10 mouse cellular contexts compared by ENCODE assay signal in the genomic region with DNA sequence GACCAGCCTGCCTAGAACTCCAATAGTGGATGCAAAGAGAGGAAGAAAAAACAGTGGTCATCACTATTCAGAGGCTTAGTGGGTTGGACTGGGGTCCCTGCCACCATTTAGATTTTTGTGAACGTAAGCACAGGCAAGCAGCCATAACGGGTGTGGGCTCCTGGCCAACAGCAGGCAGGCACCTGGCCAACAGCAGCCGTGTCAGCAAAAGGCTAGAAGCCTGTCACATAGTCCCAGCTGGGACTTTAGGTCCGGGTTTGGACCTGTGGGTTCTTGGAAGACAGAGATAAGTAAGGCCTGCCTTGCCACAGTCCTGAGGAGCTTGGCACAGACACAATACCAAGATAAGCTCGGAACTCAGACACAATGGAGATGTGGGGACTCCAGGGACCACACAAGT.
DNase-seq lines count a peak whose midpoint lies in the region; ATAC-seq lines count a peak whose summit lies in the region.
"Had no signal": no experiment of that assay in that cellular context is flagged by ENCODE, and none has a peak within 500 bp of the region (broad histone marks: within the 10 kb centered on the region; RNA-seq: fewer than 3 reads in every experiment).

No protein-coding gene starts in this region.

- no peak overlapping the region for H3K4me3 ChIP-seq in forebrain, embryonic 13.5 days
- no peak overlapping the region for H3K4me3 ChIP-seq in forebrain, embryonic 11.5 days (ENCODE audit: low read depth, low read length)

- no peaks in the 10 kb centered on the region for H3K36me3 ChIP-seq in forebrain, embryonic 13.5 days (ENCODE audit: poor library complexity, severe bottlenecking)
- H3K36me3 ChIP-seq in forebrain, embryonic 11.5 days (ENCODE audit: control insufficient read depth, insufficient read depth, low read length) = no peaks in the 10 kb centered on the region

- no peak for DNase-seq in forebrain, embryonic 11.5 days (ENCODE audit: low spot score)
- DNase-seq in left cerebral cortex, postnatal 10 days (ENCODE audit: extremely low spot score in 1 of 2, low spot score in 2 of 2) = peak; percentile 23 to 42
- DNase-seq in left cerebral cortex, postnatal 25 days (ENCODE audit: low spot score in 2 of 2) = no peak
- DNase-seq in adrenal gland, postnatal 36 days = peak; percentile 30 to 35
- peak; percentile 5 to 41 for DNase-seq in kidney, adult 8-10 months
- DNase-seq in B cell, adult 2 months = no peak
- no peak for DNase-seq in MN1 (ENCODE audit: low spot score)
- DNase-seq: gastrocnemius, postnatal 25 days had no signal

- 0 out of 2 replicates have a peak, but pooled peaks have one; percentile 24 for ATAC-seq in forebrain, embryonic 13.5 days
- no peak for ATAC-seq in forebrain, embryonic 11.5 days (replicated peaks; ENCODE audit: low FRiP score)

- H3K4me1 ChIP-seq in forebrain, embryonic 13.5 days = peaks cover 12% of the 10 kb centered on the region
- no peaks in the 10 kb centered on the region for H3K4me1 ChIP-seq in forebrain, embryonic 11.5 days (replicated peaks; ENCODE audit: control insufficient read depth, insufficient read depth, low read length)

- no peaks in the 10 kb centered on the region for H3K27me3 ChIP-seq in forebrain, embryonic 13.5 days
- H3K27me3 ChIP-seq in forebrain, embryonic 11.5 days (ENCODE audit: control insufficient read depth, insufficient read depth, low read length) = no peaks in the 10 kb centered on the region

- H3K27ac ChIP-seq in forebrain, embryonic 13.5 days = no peak overlapping the region
- H3K27ac ChIP-seq in forebrain, embryonic 11.5 days (ENCODE audit: low read depth, low read length) = no peak overlapping the region

- H3K9ac ChIP-seq in forebrain, embryonic 13.5 days = no peak overlapping the region
- no peak overlapping the region for H3K9ac ChIP-seq in forebrain, embryonic 11.5 days (ENCODE audit: low read length)

- no peak overlapping the region for H3K4me2 ChIP-seq in forebrain, embryonic 13.5 days
- H3K4me2 ChIP-seq in forebrain, embryonic 11.5 days (ENCODE audit: low read depth, low read length, severe bottlenecking) = no peak overlapping the region
- H3K4me2 ChIP-seq: midbrain, embryonic 11.5 days had no signal

- no peaks in the 10 kb centered on the region for H3K9me3 ChIP-seq in forebrain, embryonic 13.5 days (replicated peaks)
- no peaks in the 10 kb centered on the region for H3K9me3 ChIP-seq in forebrain, embryonic 11.5 days (ENCODE audit: control insufficient read depth, low read length)

- 33% methylated on average over 5 of the region's 5 CpGs for WGBS in forebrain, embryonic 13.5 days
- 84% methylated on average over 5 of the region's 5 CpGs for WGBS in forebrain, embryonic 11.5 days

- intact Hi-C loops in left cerebral cortex, postnatal 10 days (cut with DNase I) = no loop called here
- intact Hi-C loops in left cerebral cortex, postnatal 25 days (cut with DNase I) = no loop called here

Comparison
In these comparisons a context has a peak if more than half of its experiments do, and no peak if none do; other contexts are left out.
1. DNase-seq: peak in left cerebral cortex, postnatal 10 days (2 of 2), adrenal gland, postnatal 36 days (2 of 2) and kidney, adult 8-10 months (2 of 2); none in forebrain, embryonic 11.5 days (single experiment), left cerebral cortex, postnatal 25 days (0 of 2), B cell, adult 2 months (0 of 2) and MN1 (single experiment).